Mouse (Mus musculus): ENCODE measurements at regions not wholly inside any gene's neighbourhood (a gene's known extent, or its start where the extent isn't known, plus 50 kb on each side); places are given as distances from the start of the nearest gene placed in this dataset.

GRCm38 (mm10) chr3:147291696-147292327 is 439.6 kb downstream of the Ttll7 start:
- DNase-seq (ENCODE audit: low spot score) (no peak), ATAC-seq (ENCODE audit: low FRiP score, low TSS enrichment) (no peak)
- Histone ChIP-seq H3K27me3 (ENCODE audit: control insufficient read depth, insufficient read depth, low read length) (no peaks in the 10 kb centered on the region), H3K9me3 (ENCODE audit: control insufficient read depth, low read length) (no peaks in the 10 kb centered on the region), H3K4me3 (ENCODE audit: low read depth, low read length) (no peak overlapping the region), H3K27ac (replicated peaks) (no peak overlapping the region), H3K4me1 (replicated peaks; ENCODE audit: control insufficient read depth, insufficient read depth) (no peaks in the 10 kb centered on the region), H3K36me3 (ENCODE audit: control insufficient read depth, insufficient read depth, low read length) (no peaks in the 10 kb centered on the region), H3K9ac (ENCODE audit: low read length) (no peak overlapping the region), H3K4me2 (replicated peaks; ENCODE audit: low read depth) (no peak overlapping the region)
- no peak for TF ChIP-seq EP300 (optimal IDR thresholded peaks at IDR 0.05)
- no peak for TF ChIP-seq CTCF (IDR thresholded peaks at IDR 0.05; ENCODE audit: low read depth)
- WGBS = 91% methylated on average over 10 of the region's 10 CpGs

GRCm38 (mm10) chr3:147298065-147298464 is 445.9 kb downstream of the Ttll7 start:
- Histone ChIP-seq H3K4me1 (replicated peaks; ENCODE audit: control insufficient read depth, insufficient read depth) (no peaks in the 10 kb centered on the region), H3K9me3 (ENCODE audit: control insufficient read depth, low read length) (no peaks in the 10 kb centered on the region), H3K9ac (ENCODE audit: low read length) (no peak overlapping the region), H3K4me3 (ENCODE audit: low read depth, low read length) (no peak overlapping the region), H3K36me3 (ENCODE audit: control insufficient read depth, insufficient read depth, low read length) (no peaks in the 10 kb centered on the region), H3K27me3 (ENCODE audit: control insufficient read depth, insufficient read depth, low read length) (no peaks in the 10 kb centered on the region), H3K4me2 (replicated peaks; ENCODE audit: low read depth) (no peak overlapping the region), H3K27ac (replicated peaks) (no peak overlapping the region)
- no peak for TF ChIP-seq EP300 (optimal IDR thresholded peaks at IDR 0.05)
- no peak for TF ChIP-seq CTCF (IDR thresholded peaks at IDR 0.05; ENCODE audit: low read depth)
- DNase-seq (ENCODE audit: low spot score) (no peak), ATAC-seq (ENCODE audit: low FRiP score, low TSS enrichment) (no peak)
- 16% methylated on average over 9 of the region's 9 CpGs for WGBS

GRCm38 (mm10) chr3:147325522-147325921 is 473.4 kb downstream of the Ttll7 start:
- ATAC-seq (ENCODE audit: low FRiP score, low TSS enrichment) (no peak), DNase-seq (ENCODE audit: low spot score) (no peak)
- Histone ChIP-seq H3K36me3 (ENCODE audit: control insufficient read depth, insufficient read depth, low read length) (no peaks in the 10 kb centered on the region), H3K4me3 (ENCODE audit: low read depth, low read length) (no peak overlapping the region), H3K27me3 (ENCODE audit: control insufficient read depth, insufficient read depth, low read length) (no peaks in the 10 kb centered on the region), H3K27ac (replicated peaks) (no peak overlapping the region), H3K4me2 (replicated peaks; ENCODE audit: low read depth) (no peak overlapping the region), H3K4me1 (replicated peaks; ENCODE audit: control insufficient read depth, insufficient read depth) (no peaks in the 10 kb centered on the region), H3K9me3 (ENCODE audit: control insufficient read depth, low read length) (no peaks in the 10 kb centered on the region), H3K9ac (ENCODE audit: low read length) (no peak overlapping the region)
- TF ChIP-seq CTCF (IDR thresholded peaks at IDR 0.05; ENCODE audit: low read depth) (no peak), EP300 (optimal IDR thresholded peaks at IDR 0.05) (no peak)
- 91% methylated on average over 2 of the region's 2 CpGs for WGBS

- H3K4me1 ChIP-seq (replicated peaks; ENCODE audit: control insufficient read depth, insufficient read depth) = no peaks in the 10 kb centered on the region
- H3K36me3 ChIP-seq (ENCODE audit: control insufficient read depth, insufficient read depth, low read length) = no peaks in the 10 kb centered on the region
- ATAC-seq (ENCODE audit: low FRiP score, low TSS enrichment) = no peak
- H3K9ac ChIP-seq (ENCODE audit: low read length) = no peak overlapping the region
- DNase-seq (ENCODE audit: low spot score) = no peak
- TF ChIP-seq EP300 (optimal IDR thresholded peaks at IDR 0.05) = no peak
- TF ChIP-seq CTCF (IDR thresholded peaks at IDR 0.05; ENCODE audit: low read depth) = no peak
- H3K9me3 ChIP-seq (ENCODE audit: control insufficient read depth, low read length) = no peaks in the 10 kb centered on the region
- no peak overlapping the region for H3K27ac ChIP-seq (replicated peaks)
- no peak overlapping the region for H3K4me3 ChIP-seq (ENCODE audit: low read depth, low read length)
- 74% methylated on average over 6 of the region's 6 CpGs for WGBS
- H3K27me3 ChIP-seq (ENCODE audit: control insufficient read depth, insufficient read depth, low read length) = no peaks in the 10 kb centered on the region
- H3K4me2 ChIP-seq (replicated peaks; ENCODE audit: low read depth) = no peak overlapping the region
These were observed 482.1 kb downstream of the Ttll7 start for GRCm38 (mm10) chr3:147334301-147334700.

- TF ChIP-seq EP300 (optimal IDR thresholded peaks at IDR 0.05) (no peak), CTCF (IDR thresholded peaks at IDR 0.05; ENCODE audit: low read depth) (no peak)
- DNase-seq (ENCODE audit: low spot score) (no peak), ATAC-seq (ENCODE audit: low FRiP score, low TSS enrichment) (no peak)
- Histone ChIP-seq H3K9me3 (ENCODE audit: control insufficient read depth, low read length) (no peaks in the 10 kb centered on the region), H3K4me1 (replicated peaks; ENCODE audit: control insufficient read depth, insufficient read depth) (no peaks in the 10 kb centered on the region), H3K9ac (ENCODE audit: low read length) (no peak overlapping the region), H3K4me3 (ENCODE audit: low read depth, low read length) (no peak overlapping the region), H3K27ac (replicated peaks) (no peak overlapping the region), H3K4me2 (replicated peaks; ENCODE audit: low read depth) (no peak overlapping the region), H3K36me3 (ENCODE audit: control insufficient read depth, insufficient read depth, low read length) (no peaks in the 10 kb centered on the region), H3K27me3 (ENCODE audit: control insufficient read depth, insufficient read depth, low read length) (no peaks in the 10 kb centered on the region)
- 71% methylated on average over 7 of the region's 7 CpGs for WGBS
These were observed 483.1 kb downstream of the Ttll7 start for GRCm38 (mm10) chr3:147335286-147335685.

- WGBS = 55% methylated on average over 2 of the region's 2 CpGs
These were observed 487.3 kb downstream of the Ttll7 start for GRCm38 (mm10) chr3:147339427-147339826.

More at GRCm38 (mm10) chr3:147339427-147339826, 487.3 kb downstream of the Ttll7 start:
- ATAC-seq (ENCODE audit: low FRiP score, low TSS enrichment) (no peak), DNase-seq (ENCODE audit: low spot score) (no peak)
- Histone ChIP-seq H3K4me2 (replicated peaks; ENCODE audit: low read depth) (no peak overlapping the region), H3K9me3 (ENCODE audit: control insufficient read depth, low read length) (no peaks in the 10 kb centered on the region), H3K4me1 (replicated peaks; ENCODE audit: control insufficient read depth, insufficient read depth) (no peaks in the 10 kb centered on the region), H3K4me3 (ENCODE audit: low read depth, low read length) (no peak overlapping the region), H3K36me3 (ENCODE audit: control insufficient read depth, insufficient read depth, low read length) (no peaks in the 10 kb centered on the region), H3K27me3 (ENCODE audit: control insufficient read depth, insufficient read depth, low read length) (no peaks in the 10 kb centered on the region), H3K9ac (ENCODE audit: low read length) (no peak overlapping the region), H3K27ac (replicated peaks) (no peak overlapping the region)
- no peak for TF ChIP-seq EP300 (optimal IDR thresholded peaks at IDR 0.05)
- no peak for TF ChIP-seq CTCF (IDR thresholded peaks at IDR 0.05; ENCODE audit: low read depth)
